Mouse (Mus musculus) E14TG2a.4 (cell line): ENCODE results near the gene Myo1g.

Experiments used
- CTCF ChIP-seq: conservative IDR thresholded peaks from 2 replicates; pipeline ENCODE4 v1.5.1; 2014; ENCODE audit warnings: low read length
- NANOG ChIP-seq: IDR thresholded peaks from 2 replicates; pipeline ENCODE4 v1.6.1; 2014; ENCODE audit warnings: borderline replicate concordance, low read length, mixed read lengths
- POU5F1 ChIP-seq: IDR thresholded peaks from 2 replicates; pipeline ENCODE4 v1.6.1; 2014; ENCODE audit warnings: low read length, borderline replicate concordance

DNA sequence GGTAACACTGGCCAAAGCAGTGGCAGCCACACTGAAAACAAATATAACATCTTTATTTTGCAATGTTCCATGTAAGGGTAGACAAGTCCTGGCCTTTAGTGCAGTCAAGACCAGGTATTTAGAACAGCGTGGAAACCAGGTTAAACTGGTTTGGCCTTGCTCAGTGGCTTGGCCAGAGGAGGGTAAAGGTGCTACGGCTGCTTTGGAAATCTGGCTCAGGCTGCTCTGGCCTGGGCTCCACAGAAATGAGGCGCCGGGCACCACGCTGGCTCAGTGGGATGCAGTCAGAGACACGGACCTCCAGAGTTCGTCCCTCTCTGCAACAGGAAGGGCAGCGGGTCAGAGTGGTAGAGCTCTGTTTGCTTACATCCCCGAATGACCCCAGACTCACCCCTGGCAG lies 14.2 kb downstream of the Myo1g start:
- TF ChIP-seq CTCF, result no peak
- TF ChIP-seq NANOG, result no peak
- no peak for TF ChIP-seq POU5F1
